Mouse (Mus musculus) stomach, embryonic 14.5 days (tissue): ENCODE results near the gene Nif3l1. TPM values are rescaled to one million over a fixed set of nuclear protein-coding genes. Genes with fewer than 3 reads are reported as not detected.

Experiments used
- ATAC-seq: fragments of 200-750 bp; cut with Nextera tagmentation; 2 replicates; pipeline ENCODE4 v1.8.0; 2017; ENCODE audit warnings: low read depth, moderate TSS enrichment; ENCODE audit not compliant: insufficient number of reproducible peaks, insufficient read depth, low FRiP score
- H3K27ac ChIP-seq: fragments of 300-500 bp; sonication (generic); 2 replicates; pipeline ENCODE4 v1.5.1; 2014; ENCODE audit warnings: mild to moderate bottlenecking, low read length, moderate library complexity, mixed read lengths
- H3K27me3 ChIP-seq: fragments of 300-500 bp; sonication (generic); 2 replicates; pipeline ENCODE4 v1.6.1; 2014; ENCODE audit warnings: low read length, control low read depth, mixed read lengths; ENCODE audit not compliant: control insufficient read depth, insufficient read depth
- H3K36me3 ChIP-seq: fragments of 300-500 bp; sonication (generic); 2 replicates; pipeline ENCODE4 v1.6.1; 2014; ENCODE audit warnings: mild to moderate bottlenecking, control low read depth, low read length, moderate library complexity, mixed read lengths; ENCODE audit not compliant: control insufficient read depth, insufficient read depth
- H3K4me1 ChIP-seq: fragments of 300-500 bp; sonication (generic); 2 replicates; pipeline ENCODE4 v1.6.1; 2014; ENCODE audit warnings: low read length, control low read depth, mixed read lengths; ENCODE audit not compliant: control insufficient read depth, insufficient read depth
- H3K4me2 ChIP-seq: fragments of 300-500 bp; sonication (generic); replicated peaks from 2 replicates; pipeline ENCODE4 v1.6.1; 2014; ENCODE audit warnings: low read depth, low read length, control low read depth
- H3K4me3 ChIP-seq: fragments of 300-500 bp; sonication (generic); 2 replicates; pipeline ENCODE4 v1.5.1; 2014; ENCODE audit warnings: low read depth, low read length, control low read depth
- H3K9ac ChIP-seq: fragments of 300-500 bp; sonication (generic); replicated peaks from 2 replicates; pipeline ENCODE4 v1.6.1; 2014; ENCODE audit warnings: low read depth, mild to moderate bottlenecking, control low read depth, low read length, moderate library complexity, mixed read lengths
- H3K9me3 ChIP-seq: fragments of 300-500 bp; sonication (generic); 2 replicates; pipeline ENCODE4 v1.6.1; 2016; ENCODE audit warnings: low read depth, low read length, control low read depth; ENCODE audit not compliant: control insufficient read depth
- WGBS: fragments of 180-500 bp; shearing (Covaris S2); extraction: QIAGEN DNeasy Blood & Tissue Kit; methylation state at CpG from one replicate; pipeline ENCODE4 v1.1.7; 2014; 5-methylcytosine and 5-hydroxymethylcytosine counted together
- polyA plus RNA-seq: library from polyadenylated mRNA; unstranded; fragments of >200 nt; fragmentation: Nextera tagmentation; extraction: Ambion mirVana; gene quantifications from 2 replicates; pipeline ENCODE4 v1.2.1, GENCODE M21; 2014

Nif3l1 gene
- polyA plus RNA-seq, 1 experiment from 2014 or later, result 46.2 TPM

- 68% methylated on average over 2 of the region's 2 CpGs for WGBS
- H3K4me2 ChIP-seq, result no peak overlapping the region
These were observed 13.9 kb downstream of the Nif3l1 start for GRCm38 (mm10) chr1:58458867-58459266.

GRCm38 (mm10) chr1:58460566-58460965 lies 15.6 kb downstream of the Nif3l1 start:
- Histone ChIP-seq H3K27ac (no peak overlapping the region), H3K4me1 (no peaks in the 10 kb centered on the region), H3K36me3 (peaks cover 49% of the 10 kb centered on the region), H3K9ac (no peak overlapping the region), H3K27me3 (no peaks in the 10 kb centered on the region), H3K4me2 (no peak overlapping the region), H3K4me3 (no peak overlapping the region), H3K9me3 (no peaks in the 10 kb centered on the region)
- WGBS, result 96% methylated on average over 3 of the region's 3 CpGs
- ATAC-seq, result no peak

More at GRCm38 (mm10) chr1:58458867-58459266, 13.9 kb downstream of the Nif3l1 start:
- no peak overlapping the region for H3K4me3 ChIP-seq
- H3K4me1 ChIP-seq, result no peaks in the 10 kb centered on the region
- no peak for ATAC-seq
- H3K36me3 ChIP-seq, result peaks cover 53% of the 10 kb centered on the region
- H3K9me3 ChIP-seq, result no peaks in the 10 kb centered on the region
- no peaks in the 10 kb centered on the region for H3K27me3 ChIP-seq
- no peak overlapping the region for H3K27ac ChIP-seq
- no peak overlapping the region for H3K9ac ChIP-seq

GRCm38 (mm10) chr1:58463935-58464334 lies 19.0 kb downstream of the Nif3l1 start:
- no peak for ATAC-seq
- Histone ChIP-seq H3K4me3 (no peak overlapping the region), H3K9me3 (no peaks in the 10 kb centered on the region), H3K36me3 (peaks cover 42% of the 10 kb centered on the region), H3K4me1 (no peaks in the 10 kb centered on the region), H3K27me3 (no peaks in the 10 kb centered on the region), H3K9ac (no peak overlapping the region), H3K4me2 (no peak overlapping the region), H3K27ac (no peak overlapping the region)
- WGBS, result 68% methylated on average over 2 of the region's 2 CpGs

- no peak overlapping the region for H3K4me3 ChIP-seq
- no peak overlapping the region for H3K4me2 ChIP-seq
- ATAC-seq, result no peak
- no peaks in the 10 kb centered on the region for H3K4me1 ChIP-seq
- peaks cover 49% of the 10 kb centered on the region for H3K36me3 ChIP-seq
- H3K27ac ChIP-seq, result no peak overlapping the region
- no peak overlapping the region for H3K9ac ChIP-seq
- H3K9me3 ChIP-seq, result no peaks in the 10 kb centered on the region
- no peaks in the 10 kb centered on the region for H3K27me3 ChIP-seq
- 93% methylated on average over 4 of the region's 4 CpGs for WGBS
These were observed 20.1 kb downstream of the Nif3l1 start for GRCm38 (mm10) chr1:58465042-58465441.

- Histone ChIP-seq H3K9me3 (no peaks in the 10 kb centered on the region), H3K27me3 (no peaks in the 10 kb centered on the region), H3K27ac (no peak overlapping the region), H3K4me3 (no peak overlapping the region), H3K36me3 (peaks cover 50% of the 10 kb centered on the region), H3K4me2 (no peak overlapping the region), H3K4me1 (no peaks in the 10 kb centered on the region), H3K9ac (no peak overlapping the region)
- 93% methylated on average over 4 of the region's 4 CpGs for WGBS
- ATAC-seq, result no peak
These were observed 20.6 kb downstream of the Nif3l1 start for GRCm38 (mm10) chr1:58465561-58465960.

GRCm38 (mm10) chr1:58475662-58476061 lies 30.7 kb downstream of the Nif3l1 start:
- Histone ChIP-seq H3K4me3 (no peak overlapping the region), H3K4me2 (no peak overlapping the region), H3K27me3 (no peaks in the 10 kb centered on the region), H3K9ac (no peak overlapping the region), H3K36me3 (peaks cover 50% of the 10 kb centered on the region), H3K27ac (no peak overlapping the region), H3K4me1 (no peaks in the 10 kb centered on the region), H3K9me3 (no peaks in the 10 kb centered on the region)
- WGBS, result 96% methylated on average over 8 of the region's 8 CpGs
- no peak for ATAC-seq

- Histone ChIP-seq H3K9me3 (no peaks in the 10 kb centered on the region), H3K36me3 (peaks cover 29% of the 10 kb centered on the region), H3K4me2 (no peak overlapping the region), H3K9ac (no peak overlapping the region), H3K4me3 (no peak overlapping the region), H3K27ac (no peak overlapping the region), H3K27me3 (no peaks in the 10 kb centered on the region), H3K4me1 (no peaks in the 10 kb centered on the region)
- ATAC-seq, result no peak
- 91% methylated on average over 4 of the region's 4 CpGs for WGBS
These were observed 37.7 kb downstream of the Nif3l1 start for GRCm38 (mm10) chr1:58482647-58483046.

- no peak overlapping the region for H3K9ac ChIP-seq
- H3K27ac ChIP-seq, result no peak overlapping the region
- no peaks in the 10 kb centered on the region for H3K4me1 ChIP-seq
- no peaks in the 10 kb centered on the region for H3K27me3 ChIP-seq
- H3K9me3 ChIP-seq, result no peaks in the 10 kb centered on the region
- H3K36me3 ChIP-seq, result peaks cover 56% of the 10 kb centered on the region
- H3K4me3 ChIP-seq, result no peak overlapping the region
- ATAC-seq, result no peak
- 93% methylated on average over 6 of the region's 6 CpGs for WGBS
- H3K4me2 ChIP-seq, result no peak overlapping the region
These were observed 50.7 kb downstream of the Nif3l1 start for GRCm38 (mm10) chr1:58495603-58496002.

- Histone ChIP-seq H3K4me2 (no peak overlapping the region), H3K27me3 (no peaks in the 10 kb centered on the region), H3K27ac (no peak overlapping the region), H3K4me1 (no peaks in the 10 kb centered on the region), H3K9me3 (no peaks in the 10 kb centered on the region), H3K36me3 (peaks cover 43% of the 10 kb centered on the region), H3K4me3 (no peak overlapping the region), H3K9ac (no peak overlapping the region)
- WGBS, result 92% methylated on average over 4 of the region's 4 CpGs
- no peak for ATAC-seq
These were observed 52.7 kb downstream of the Nif3l1 start for GRCm38 (mm10) chr1:58497678-58498077.
